Mouse (Mus musculus) midbrain, embryonic 16.5 days (tissue): ENCODE measurements around the gene Egfl6. TPM values are rescaled to one million over a fixed set of nuclear protein-coding genes. Genes with fewer than 3 reads are reported as not detected.

Source experiments
- ATAC-seq: fragments of 200-750 bp; cut with Nextera tagmentation; 2 replicates; pipeline ENCODE4 v1.8.0; 2017; ENCODE audit warnings: moderate TSS enrichment
- H3K27ac ChIP-seq: fragments of 300-500 bp; sonication (generic); 2 replicates; pipeline ENCODE4 v1.5.1; 2014; ENCODE audit warnings: mild to moderate bottlenecking, low read length, mixed read lengths
- H3K27me3 ChIP-seq: fragments of 300-500 bp; sonication (generic); 2 replicates; pipeline ENCODE4 v1.6.1; 2014; ENCODE audit warnings: low read depth, low read length, mixed read lengths; ENCODE audit not compliant: control insufficient read depth, insufficient read depth
- H3K36me3 ChIP-seq: fragments of 300-500 bp; sonication (generic); 2 replicates; pipeline ENCODE4 v1.6.1; 2014; ENCODE audit warnings: mild to moderate bottlenecking, low read length, moderate library complexity, mixed read lengths; ENCODE audit not compliant: control insufficient read depth, insufficient read depth
- H3K4me1 ChIP-seq: fragments of 300-500 bp; sonication (generic); 2 replicates; pipeline ENCODE4 v1.6.1; 2014; ENCODE audit warnings: mild to moderate bottlenecking, low read length, mixed read lengths; ENCODE audit not compliant: control insufficient read depth, insufficient read depth
- H3K4me2 ChIP-seq: fragments of 300-500 bp; sonication (generic); 2 replicates; pipeline ENCODE4 v1.6.1; 2014; ENCODE audit warnings: mild to moderate bottlenecking, low read length, mixed read lengths
- H3K4me3 ChIP-seq: fragments of 300-500 bp; sonication (generic); 2 replicates; pipeline ENCODE4 v1.5.1; 2014; ENCODE audit warnings: low read depth, mild to moderate bottlenecking, low read length, moderate library complexity, mixed read lengths
- H3K9ac ChIP-seq: fragments of 300-500 bp; sonication (generic); 2 replicates; pipeline ENCODE4 v1.6.1; 2014; ENCODE audit warnings: low read depth, low read length, mixed read lengths
- H3K9me3 ChIP-seq: fragments of 300-500 bp; sonication (generic); replicated peaks from 2 replicates; pipeline ENCODE4 v1.6.1; 2014; ENCODE audit warnings: mild to moderate bottlenecking, low read length, mixed read lengths; ENCODE audit not compliant: control insufficient read depth, poor library complexity, severe bottlenecking
- WGBS: fragments of 180-500 bp; shearing (Covaris S2); extraction: QIAGEN DNeasy Blood & Tissue Kit; methylation state at CpG from one replicate; pipeline ENCODE4 v1.1.7; 2014; 5-methylcytosine and 5-hydroxymethylcytosine counted together
- polyA plus RNA-seq: library from polyadenylated mRNA; unstranded; fragments of >200 nt; fragmentation: Nextera tagmentation; extraction: Ambion mirVana; gene quantifications from 2 replicates; pipeline ENCODE4 v1.2.1, GENCODE M21; 2015

Egfl6 gene
- polyA plus RNA-seq, 1 experiment from 2014 or later = 2.9 TPM

GRCm38 (mm10) chrX:166511107-166511506, 74.4 kb downstream of the Egfl6 start:
- Histone ChIP-seq H3K27me3 (no peaks in the 10 kb centered on the region), H3K36me3 (no peaks in the 10 kb centered on the region), H3K9me3 (no peaks in the 10 kb centered on the region), H3K9ac (no peak overlapping the region), H3K4me1 (no peaks in the 10 kb centered on the region), H3K4me2 (no peak overlapping the region), H3K27ac (no peak overlapping the region), H3K4me3 (no peak overlapping the region)
- ATAC-seq = no peak

GRCm38 (mm10) chrX:166509761-166510738, 75.5 kb downstream of the Egfl6 start:
- peak; percentile 99 for ATAC-seq
- Histone ChIP-seq H3K9me3 (no peaks in the 10 kb centered on the region), H3K9ac (peak overlapping the region; percentile 78), H3K4me3 (peak overlapping the region; percentile 54), H3K36me3 (no peaks in the 10 kb centered on the region), H3K27ac (peak overlapping the region; percentile 98), H3K4me2 (peak overlapping the region; percentile 56), H3K4me1 (no peaks in the 10 kb centered on the region), H3K27me3 (no peaks in the 10 kb centered on the region)
- WGBS = 22% methylated on average over 61 of the region's 65 CpGs

- ATAC-seq = no peak
- no peak overlapping the region for H3K27ac ChIP-seq
- no peak overlapping the region for H3K4me2 ChIP-seq
- no peaks in the 10 kb centered on the region for H3K9me3 ChIP-seq
- no peak overlapping the region for H3K4me3 ChIP-seq
- no peaks in the 10 kb centered on the region for H3K36me3 ChIP-seq
- H3K4me1 ChIP-seq = no peaks in the 10 kb centered on the region
- 74% methylated on average over 2 of the region's 2 CpGs for WGBS
- H3K9ac ChIP-seq = no peak overlapping the region
- no peaks in the 10 kb centered on the region for H3K27me3 ChIP-seq
Measured at GRCm38 (mm10) chrX:166504421-166504820, 81.1 kb downstream of the Egfl6 start.

GRCm38 (mm10) chrX:166499496-166500190, 85.9 kb downstream of the Egfl6 start:
- no peaks in the 10 kb centered on the region for H3K27me3 ChIP-seq
- 86% methylated on average over 1 of the region's 1 CpGs for WGBS

GRCm38 (mm10) chrX:166497771-166498170, 87.7 kb downstream of the Egfl6 start:
- H3K27ac ChIP-seq = no peak overlapping the region
- H3K4me1 ChIP-seq = no peaks in the 10 kb centered on the region
- no peak overlapping the region for H3K4me3 ChIP-seq
- ATAC-seq = no peak
- 53% methylated on average over 4 of the region's 4 CpGs for WGBS
- no peak overlapping the region for H3K4me2 ChIP-seq
- H3K9me3 ChIP-seq = no peaks in the 10 kb centered on the region
- no peaks in the 10 kb centered on the region for H3K27me3 ChIP-seq
- H3K9ac ChIP-seq = no peak overlapping the region
- no peaks in the 10 kb centered on the region for H3K36me3 ChIP-seq

More at GRCm38 (mm10) chrX:166499496-166500190, 85.9 kb downstream of the Egfl6 start:
- no peaks in the 10 kb centered on the region for H3K4me1 ChIP-seq
- no peak overlapping the region for H3K9ac ChIP-seq
- H3K27ac ChIP-seq = no peak overlapping the region
- H3K9me3 ChIP-seq = no peaks in the 10 kb centered on the region
- ATAC-seq = no peak
- H3K36me3 ChIP-seq = no peaks in the 10 kb centered on the region
- no peak overlapping the region for H3K4me2 ChIP-seq
- H3K4me3 ChIP-seq = no peak overlapping the region

- no peaks in the 10 kb centered on the region for H3K4me1 ChIP-seq
- H3K9me3 ChIP-seq = no peaks in the 10 kb centered on the region
- 93% methylated on average over 2 of the region's 2 CpGs for WGBS
- no peak overlapping the region for H3K4me3 ChIP-seq
- ATAC-seq = no peak
- no peaks in the 10 kb centered on the region for H3K27me3 ChIP-seq
- no peaks in the 10 kb centered on the region for H3K36me3 ChIP-seq
- no peak overlapping the region for H3K27ac ChIP-seq
- no peak overlapping the region for H3K4me2 ChIP-seq
- no peak overlapping the region for H3K9ac ChIP-seq
Measured at GRCm38 (mm10) chrX:166495052-166495451, 90.5 kb downstream of the Egfl6 start.

- peak; percentile 99 for ATAC-seq
- peak within 1 kb of the TSS; percentile 72 for H3K9ac ChIP-seq
- WGBS = 23% methylated on average over 32 of the region's 41 CpGs
Measured at GRCm38 (mm10) chrX:166479365-166479983, 106.0 kb downstream of the Egfl6 start, which contains the start of gene Rab9. Gene Rab9 (minus strand): TSS chrX:166479867.

GRCm38 (mm10) chrX:166478631-166479364, 106.7 kb downstream of the Egfl6 start:
- Histone ChIP-seq H3K9ac (peak overlapping the region; percentile 72), H3K27ac (peak overlapping the region; percentile 84), H3K4me2 (peak overlapping the region; percentile 45), H3K9me3 (no peaks in the 10 kb centered on the region), H3K36me3 (no peaks in the 10 kb centered on the region), H3K4me1 (peaks cover 13% of the 10 kb centered on the region), H3K4me3 (peak overlapping the region; percentile 58), H3K27me3 (no peaks in the 10 kb centered on the region)
- WGBS = 24% methylated on average over 28 of the region's 28 CpGs
- ATAC-seq = peak; percentile 71

More at GRCm38 (mm10) chrX:166479365-166479983, 106.0 kb downstream of the Egfl6 start, which contains the start of gene Rab9:
- peak within 1 kb of the TSS; percentile 58 for H3K4me3 ChIP-seq
- H3K4me1 ChIP-seq = peaks cover 13% of the 10 kb centered on the region
- H3K36me3 ChIP-seq = no peaks in the 10 kb centered on the region
- H3K27me3 ChIP-seq = no peaks in the 10 kb centered on the region
- H3K9me3 ChIP-seq = no peaks in the 10 kb centered on the region
- peak within 1 kb of the TSS; percentile 45 for H3K4me2 ChIP-seq
- H3K27ac ChIP-seq = peak within 1 kb of the TSS; percentile 84
